Mouse (Mus musculus) frontal cortex, adult (tissue): ENCODE measurements around the gene Gm5072.
"Not testable (repeated sequence)": the region's sequence is repeated elsewhere in the genome, so short reads cannot be mapped to it uniquely, and the experiment has no call there.

Experiments used
- ATAC-seq: cut with Nextera tagmentation; 2 replicates; pipeline ENCODE4 v1.9.2; 2017; ENCODE audit warnings: mild to moderate bottlenecking, moderate library complexity, mixed read lengths; ENCODE audit not compliant: low TSS enrichment

Gene Gm5072

DNA sequence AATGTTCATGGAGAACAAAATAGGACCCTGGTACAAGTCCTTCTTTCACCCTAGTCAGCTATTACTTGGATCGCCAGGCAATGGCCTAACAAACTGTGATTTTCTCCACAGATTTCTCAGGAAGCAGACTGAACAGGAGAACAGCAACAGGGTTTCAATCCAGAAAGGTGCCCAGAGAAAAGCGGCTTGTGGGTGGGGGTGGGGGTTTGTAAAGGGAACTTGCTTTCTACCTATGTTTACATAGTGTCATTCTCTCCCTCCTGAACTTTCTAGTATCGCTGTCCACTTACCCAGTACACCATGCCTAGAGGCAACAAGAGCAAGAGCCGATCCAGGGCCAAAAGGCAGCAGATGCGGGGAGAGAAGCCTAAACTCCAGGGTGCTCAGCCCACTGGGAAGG, at the start of gene Gm5072:
Gene Gm5072 (plus strand): TSS at position 301 of the 400 bp plus-strand sequence.
- not testable (repeated sequence) for ATAC-seq
